Mouse (Mus musculus) forelimb bud, embryonic 11.5 days (tissue): ENCODE results near the gene Nudt1.
"Not testable (repeated sequence)": the region's sequence is repeated elsewhere in the genome, so short reads cannot be mapped to it uniquely, and the experiment has no call there.

Experiments used
- DNase-seq: peaks from one replicate; pipeline ENCODE4 v3.0.0-alpha.2; 2012; ENCODE audit warnings: low read depth, low spot score

Nudt1 gene

GRCm38 (mm10) chr5:140342880-140343279 is 21.4 kb downstream of the Nudt1 start:
- no peak for DNase-seq

- DNase-seq, result no peak
These were observed 23.8 kb downstream of the Nudt1 start for GRCm38 (mm10) chr5:140345244-140345643.

- no peak for DNase-seq
These were observed 24.6 kb downstream of the Nudt1 start for GRCm38 (mm10) chr5:140346050-140346449.

- no peak for DNase-seq
These were observed 28.4 kb downstream of the Nudt1 start for GRCm38 (mm10) chr5:140349882-140350281.

GRCm38 (mm10) chr5:140350731-140351497 is 29.5 kb downstream of the Nudt1 start:
- DNase-seq, result no peak

- DNase-seq, result no peak
These were observed 30.9 kb downstream of the Nudt1 start for GRCm38 (mm10) chr5:140352352-140352751.

GRCm38 (mm10) chr5:140355934-140356333 is 34.5 kb downstream of the Nudt1 start:
- DNase-seq, result no peak

GRCm38 (mm10) chr5:140357466-140357865 is 36.0 kb downstream of the Nudt1 start:
- no peak for DNase-seq

GRCm38 (mm10) chr5:140359930-140360674 is 38.6 kb downstream of the Nudt1 start:
- DNase-seq, result no peak

- DNase-seq, result no peak
These were observed 43.0 kb downstream of the Nudt1 start for GRCm38 (mm10) chr5:140364415-140364814.

GRCm38 (mm10) chr5:140368126-140368525 is 46.7 kb downstream of the Nudt1 start:
- DNase-seq, result not testable (repeated sequence)

GRCm38 (mm10) chr5:140368926-140369325 is 47.5 kb downstream of the Nudt1 start:
- no peak for DNase-seq

GRCm38 (mm10) chr5:140369466-140369865 is 48.0 kb downstream of the Nudt1 start:
- DNase-seq, result no peak

- DNase-seq, result no peak
These were observed 49.2 kb downstream of the Nudt1 start for GRCm38 (mm10) chr5:140370446-140371254.

GRCm38 (mm10) chr5:140371671-140372070 is 50.2 kb downstream of the Nudt1 start:
- DNase-seq, result no peak

- no peak for DNase-seq
These were observed 52.3 kb downstream of the Nudt1 start for GRCm38 (mm10) chr5:140373711-140374110.

GRCm38 (mm10) chr5:140374226-140374625 is 52.8 kb downstream of the Nudt1 start:
- DNase-seq, result no peak

- DNase-seq, result no peak
These were observed 53.9 kb downstream of the Nudt1 start for GRCm38 (mm10) chr5:140375249-140375829.

GRCm38 (mm10) chr5:140378121-140378853 is 56.8 kb downstream of the Nudt1 start:
- no peak for DNase-seq

GRCm38 (mm10) chr5:140379299-140379698 is 57.8 kb downstream of the Nudt1 start:
- no peak for DNase-seq

- DNase-seq, result no peak
These were observed 59.7 kb downstream of the Nudt1 start for GRCm38 (mm10) chr5:140381156-140381555.
